Mouse (Mus musculus) left cerebral cortex, adult 8-10 months (tissue): ENCODE data around the gene Atp1b3. TPM values are rescaled to one million over a fixed set of nuclear protein-coding genes. Genes with fewer than 3 reads are reported as not detected.

Experiments used
- DNase-seq, 2 experiments: peaks; one replicate each; pipeline ENCODE4 v3.0.0; 2022; ENCODE audit warnings: low spot score in 2 of 2
- total RNA-seq, 4 experiments: library from RNA; stranded (reverse); gene quantifications; 2 replicates each; pipeline ENCODE4 v1.2.4; 2022

The Atp1b3 gene
- total RNA-seq, 4 experiments from 2014 or later = 107 to 114 (median 109) TPM

- DNase-seq = no peak
These were observed 79.3 kb downstream of the Atp1b3 start for GRCm38 (mm10) chr9:96284916-96285315.

Other genes with a start within 250 kb of the Atp1b3 start
- gene Gk5, start 245.1 kb downstream of the Atp1b3 start, total RNA-seq = 1 to 10 TPM; 4.2 to 5.5 (median 4.6) TPM
- gene Tfdp2, start 168.2 kb downstream of the Atp1b3 start, total RNA-seq = 10 to 100 TPM; 32.3 to 41.4 (median 38.6) TPM
- gene Rnf7, start 114.2 kb upstream of the Atp1b3 start, total RNA-seq = 10 to 100 TPM; 53.5 to 66.5 (median 53.8) TPM
- gene Gm28729, start 160.8 kb upstream of the Atp1b3 start, total RNA-seq = under 1 TPM in 3 of 4 experiments, not detected in 1; 0.37 to 0.65 (median 0.39) TPM